Mouse (Mus musculus) intestine, embryonic 14.5 days (tissue): ENCODE measurements at regions not wholly inside any gene's neighbourhood (a gene's known extent, or its start where the extent isn't known, plus 50 kb on each side); places are given as distances from the start of the nearest gene placed in this dataset.

ENCODE experiments used
- ATAC-seq: fragments of 200-750 bp; cut with Nextera tagmentation; replicated peaks from 2 replicates; pipeline ENCODE4 v1.8.0; 2017; ENCODE audit warnings: low read depth, moderate number of reproducible peaks, moderate TSS enrichment, moderate library complexity; ENCODE audit not compliant: low FRiP score, low TSS enrichment
- DNase-seq: peaks from one replicate; pipeline ENCODE4 v3.0.0-alpha.2; 2018; ENCODE audit warnings: low spot score
- H3K27ac ChIP-seq: fragments of 300-500 bp; sonication (generic); 2 replicates; pipeline ENCODE4 v1.5.1; 2014; ENCODE audit warnings: low read depth, mild to moderate bottlenecking, control low read depth
- H3K27me3 ChIP-seq: fragments of 300-500 bp; sonication (generic); replicated peaks from 2 replicates; pipeline ENCODE4 v1.6.1; 2014; ENCODE audit warnings: low read length, control low read depth; ENCODE audit not compliant: control insufficient read depth, insufficient read depth
- H3K36me3 ChIP-seq: fragments of 300-500 bp; sonication (generic); 2 replicates; pipeline ENCODE4 v1.6.1; 2014; ENCODE audit warnings: low read length, control low read depth; ENCODE audit not compliant: control insufficient read depth, insufficient read depth
- H3K4me1 ChIP-seq: fragments of 300-500 bp; sonication (generic); replicated peaks from 2 replicates; pipeline ENCODE4 v1.6.1; 2014; ENCODE audit warnings: low read length, control low read depth, mixed read lengths; ENCODE audit not compliant: control insufficient read depth, insufficient read depth
- H3K4me2 ChIP-seq: fragments of 300-500 bp; sonication (generic); 2 replicates; pipeline ENCODE4 v1.6.1; 2014; ENCODE audit warnings: low read length
- H3K4me3 ChIP-seq: fragments of 300-500 bp; sonication (generic); 2 replicates; pipeline ENCODE4 v1.5.1; 2014; ENCODE audit warnings: low read depth, low read length, control low read depth, mixed read lengths
- H3K9ac ChIP-seq: fragments of 300-500 bp; sonication (generic); 2 replicates; pipeline ENCODE4 v1.6.1; 2014; ENCODE audit warnings: mild to moderate bottlenecking, low read length
- H3K9me3 ChIP-seq: fragments of 300-500 bp; sonication (generic); 2 replicates; pipeline ENCODE4 v1.6.1; 2016; ENCODE audit warnings: low read length, control low read depth; ENCODE audit not compliant: control insufficient read depth
- WGBS: fragments of 180-500 bp; shearing (Covaris S2); extraction: QIAGEN DNeasy Blood & Tissue Kit; methylation state at CpG from one replicate; pipeline ENCODE4 v1.1.7; 2014; 5-methylcytosine and 5-hydroxymethylcytosine counted together

DNA sequence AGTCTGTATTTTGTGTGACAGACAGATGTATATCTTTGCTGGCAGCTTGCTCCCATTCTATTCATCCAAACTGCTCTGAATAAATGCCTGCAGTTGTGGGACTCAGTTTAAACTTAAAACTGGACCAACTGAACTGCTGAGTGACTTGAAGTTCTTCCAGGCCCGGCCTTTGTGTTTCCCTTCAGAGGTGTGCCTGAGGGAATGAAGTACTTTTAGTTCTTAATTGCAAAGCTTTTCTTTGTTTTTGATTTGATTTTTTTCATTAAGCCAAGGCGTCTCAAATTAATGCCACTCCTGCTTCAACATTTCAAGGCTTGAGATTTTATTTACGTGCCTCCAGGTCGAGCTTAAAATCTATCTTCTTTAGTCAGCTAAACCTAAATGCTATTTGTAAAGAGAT lies 446.4 kb downstream of the Btbd3 start:
- Histone ChIP-seq H3K36me3 (no peaks in the 10 kb centered on the region), H3K27ac (no peak overlapping the region), H3K4me2 (no peak overlapping the region), H3K9ac (no peak overlapping the region), H3K9me3 (no peaks in the 10 kb centered on the region), H3K4me3 (no peak overlapping the region), H3K27me3 (no peaks in the 10 kb centered on the region), H3K4me1 (no peaks in the 10 kb centered on the region)
- WGBS = 75% methylated on average over 4 of the region's 4 CpGs
- DNase-seq = no peak
- ATAC-seq = no peak

DNA sequence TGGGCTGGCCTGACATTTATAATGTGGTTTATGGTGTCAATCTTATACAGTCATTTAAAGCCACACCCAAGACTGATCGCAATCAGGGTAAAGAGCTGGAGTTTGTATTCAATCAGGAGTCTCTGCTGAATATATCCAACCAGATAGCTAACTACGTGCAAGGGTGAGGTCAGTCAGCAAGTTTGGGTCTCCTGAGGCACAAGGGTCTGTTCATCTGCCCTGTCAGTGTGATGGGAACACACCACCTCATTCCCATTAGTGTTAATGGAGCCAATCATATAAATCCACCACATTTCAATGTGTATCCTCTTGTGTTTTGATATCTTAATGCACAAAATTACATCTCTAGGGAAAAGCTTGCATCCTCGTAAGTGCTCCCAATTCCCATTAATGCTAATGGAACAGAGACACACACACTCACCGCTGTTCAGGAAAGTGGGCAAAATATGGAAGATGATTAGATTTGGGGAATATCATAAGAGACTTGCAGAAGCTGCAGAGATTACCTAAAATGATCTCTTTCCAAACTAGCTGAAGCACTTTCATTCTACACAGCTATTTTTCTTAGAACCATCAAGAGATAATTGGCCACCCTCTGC lies 447.7 kb downstream of the Btbd3 start:
- Histone ChIP-seq H3K9ac (no peak overlapping the region), H3K4me3 (no peak overlapping the region), H3K36me3 (no peaks in the 10 kb centered on the region), H3K4me2 (no peak overlapping the region), H3K27ac (no peak overlapping the region), H3K27me3 (no peaks in the 10 kb centered on the region), H3K4me1 (no peaks in the 10 kb centered on the region), H3K9me3 (no peaks in the 10 kb centered on the region)
- WGBS = 80% methylated on average over 4 of the region's 4 CpGs
- ATAC-seq = no peak
- DNase-seq = no peak

DNA sequence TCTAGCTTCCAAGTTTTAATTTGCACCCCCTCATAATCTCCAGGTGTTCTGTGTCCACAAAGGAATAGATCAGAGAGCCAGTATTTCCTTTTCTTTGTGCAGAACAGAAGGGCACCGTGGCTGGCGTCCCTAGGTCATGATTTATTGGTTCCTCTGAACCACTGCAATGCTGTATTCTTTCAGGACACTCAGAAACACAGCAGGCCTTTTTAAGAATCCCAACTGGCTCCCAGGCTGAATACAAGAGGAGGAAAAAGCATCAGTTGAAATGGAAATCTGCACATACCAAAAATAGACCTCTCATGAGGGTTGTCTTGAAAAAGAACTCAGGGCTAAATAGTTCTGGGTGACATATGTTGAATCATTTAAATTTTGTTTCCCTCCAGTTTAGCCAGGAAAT lies 452.4 kb downstream of the Btbd3 start:
- Histone ChIP-seq H3K9ac (no peak overlapping the region), H3K9me3 (no peaks in the 10 kb centered on the region), H3K27ac (no peak overlapping the region), H3K4me3 (no peak overlapping the region), H3K4me2 (no peak overlapping the region), H3K4me1 (no peaks in the 10 kb centered on the region), H3K27me3 (no peaks in the 10 kb centered on the region), H3K36me3 (no peaks in the 10 kb centered on the region)
- ATAC-seq = no peak
- no peak for DNase-seq
- 26% methylated on average over 2 of the region's 2 CpGs for WGBS

DNA sequence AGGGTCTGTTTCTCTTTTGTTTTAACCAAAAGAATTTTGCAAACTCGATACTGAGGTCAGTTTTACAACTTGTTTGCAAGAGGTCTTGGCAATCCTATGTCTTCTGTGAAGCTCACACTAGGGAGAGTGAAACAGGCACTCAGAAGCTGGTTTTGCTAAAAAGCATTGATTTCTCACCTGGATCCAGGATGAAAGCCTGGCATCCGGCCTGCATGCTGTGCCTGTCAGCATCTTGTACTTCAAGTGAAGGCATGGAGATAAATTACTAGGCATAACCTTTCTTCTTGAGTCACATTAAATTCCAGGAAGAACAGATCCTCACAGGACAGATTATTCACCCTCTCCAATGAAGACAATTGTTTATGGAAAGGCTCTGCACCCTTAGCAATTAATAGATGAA lies 477.5 kb downstream of the Btbd3 start:
- 33% methylated on average over 2 of the region's 2 CpGs for WGBS
- ATAC-seq (no peak), DNase-seq (no peak)

DNA sequence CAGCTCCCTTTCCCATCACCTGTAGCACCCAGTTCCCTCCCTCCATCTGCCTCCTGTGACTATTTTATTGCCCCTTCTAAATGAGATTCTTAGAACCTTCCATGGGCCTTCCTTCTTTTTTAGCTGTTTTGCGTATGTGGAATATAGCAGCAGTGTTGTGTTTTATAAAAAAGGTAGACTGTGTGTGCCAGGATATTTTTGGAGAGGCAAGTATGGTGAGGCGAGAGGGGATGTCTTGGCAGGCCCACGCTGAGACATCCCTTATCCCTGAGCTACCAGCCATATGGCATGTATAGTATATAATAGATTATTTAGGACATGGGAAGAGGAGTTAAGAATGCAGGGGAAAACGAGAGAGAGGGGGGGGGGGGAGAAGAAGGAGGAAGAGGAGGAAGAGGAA lies 488.4 kb downstream of the Btbd3 start:
- H3K9me3 ChIP-seq = no peaks in the 10 kb centered on the region
- H3K4me1 ChIP-seq = no peaks in the 10 kb centered on the region
- no peak overlapping the region for H3K9ac ChIP-seq
- no peak overlapping the region for H3K27ac ChIP-seq
- DNase-seq (no peak), ATAC-seq (no peak)
- no peaks in the 10 kb centered on the region for H3K27me3 ChIP-seq
- H3K36me3 ChIP-seq = no peaks in the 10 kb centered on the region
- WGBS = 76% methylated on average over 4 of the region's 4 CpGs
- no peak overlapping the region for H3K4me2 ChIP-seq
- H3K4me3 ChIP-seq = no peak overlapping the region

More for the DNA sequence above, 477.5 kb downstream of the Btbd3 start:
- no peaks in the 10 kb centered on the region for H3K27me3 ChIP-seq
- H3K9me3 ChIP-seq = no peaks in the 10 kb centered on the region
- H3K9ac ChIP-seq = no peak overlapping the region
- H3K4me1 ChIP-seq = no peaks in the 10 kb centered on the region
- H3K4me3 ChIP-seq = no peak overlapping the region
- no peak overlapping the region for H3K4me2 ChIP-seq
- H3K27ac ChIP-seq = no peak overlapping the region
- no peaks in the 10 kb centered on the region for H3K36me3 ChIP-seq

DNA sequence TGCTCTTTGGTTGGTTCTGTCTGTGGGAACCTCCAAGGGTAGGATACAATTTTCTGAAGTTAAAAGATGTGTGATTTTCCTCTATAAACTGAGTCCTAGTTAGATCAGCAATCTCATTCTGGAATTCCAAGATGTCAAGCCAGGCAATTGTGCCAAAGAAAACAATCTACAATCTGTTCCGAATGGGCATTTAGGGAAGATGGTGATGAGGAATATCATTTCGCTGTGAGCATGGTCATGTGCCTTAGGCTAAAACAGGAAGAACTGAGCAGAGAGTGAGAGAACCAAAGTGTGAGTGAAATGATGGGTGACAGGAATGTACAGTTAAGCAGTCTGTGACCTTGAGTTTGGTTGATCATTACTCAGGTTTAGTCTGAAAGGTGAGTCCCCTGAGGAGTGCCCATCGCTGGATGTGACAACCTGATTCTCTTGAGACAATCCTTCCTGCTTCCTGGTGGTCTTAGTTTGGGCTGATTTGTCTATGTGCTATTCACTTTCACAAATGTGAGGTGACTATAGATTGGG lies 504.1 kb downstream of the Btbd3 start:
- no peak for DNase-seq
- Histone ChIP-seq H3K9me3 (no peaks in the 10 kb centered on the region), H3K36me3 (no peaks in the 10 kb centered on the region), H3K4me2 (no peak overlapping the region), H3K27ac (no peak overlapping the region), H3K9ac (no peak overlapping the region), H3K4me1 (no peaks in the 10 kb centered on the region), H3K4me3 (no peak overlapping the region), H3K27me3 (no peaks in the 10 kb centered on the region)
- 83% methylated on average over 3 of the region's 3 CpGs for WGBS
- no peak for ATAC-seq

DNA sequence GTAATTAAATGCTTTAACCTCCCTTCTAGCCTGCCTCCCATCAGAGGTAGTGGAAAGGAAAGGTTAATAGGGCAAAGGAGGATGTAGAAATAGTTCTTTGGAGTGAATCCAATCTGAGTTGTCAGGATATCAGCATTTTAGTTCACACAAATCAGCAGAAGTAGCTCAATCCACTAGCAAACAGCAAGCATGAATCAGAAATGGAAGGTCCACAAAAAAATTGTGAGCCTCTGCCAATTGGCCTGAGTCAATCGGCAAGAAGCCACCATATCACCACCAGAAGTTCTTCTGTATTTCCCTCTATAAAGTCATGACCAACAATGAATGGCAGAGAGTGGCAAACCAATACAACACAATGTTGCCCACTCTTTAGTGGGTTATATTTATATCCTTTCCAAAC lies 505.0 kb downstream of the Btbd3 start:
- Histone ChIP-seq H3K9me3 (no peaks in the 10 kb centered on the region), H3K36me3 (no peaks in the 10 kb centered on the region), H3K4me2 (no peak overlapping the region), H3K4me3 (no peak overlapping the region), H3K4me1 (no peaks in the 10 kb centered on the region), H3K27me3 (no peaks in the 10 kb centered on the region), H3K27ac (no peak overlapping the region), H3K9ac (no peak overlapping the region)
- WGBS = 96% methylated on average over 1 of the region's 1 CpGs
- DNase-seq (no peak), ATAC-seq (no peak)

DNA sequence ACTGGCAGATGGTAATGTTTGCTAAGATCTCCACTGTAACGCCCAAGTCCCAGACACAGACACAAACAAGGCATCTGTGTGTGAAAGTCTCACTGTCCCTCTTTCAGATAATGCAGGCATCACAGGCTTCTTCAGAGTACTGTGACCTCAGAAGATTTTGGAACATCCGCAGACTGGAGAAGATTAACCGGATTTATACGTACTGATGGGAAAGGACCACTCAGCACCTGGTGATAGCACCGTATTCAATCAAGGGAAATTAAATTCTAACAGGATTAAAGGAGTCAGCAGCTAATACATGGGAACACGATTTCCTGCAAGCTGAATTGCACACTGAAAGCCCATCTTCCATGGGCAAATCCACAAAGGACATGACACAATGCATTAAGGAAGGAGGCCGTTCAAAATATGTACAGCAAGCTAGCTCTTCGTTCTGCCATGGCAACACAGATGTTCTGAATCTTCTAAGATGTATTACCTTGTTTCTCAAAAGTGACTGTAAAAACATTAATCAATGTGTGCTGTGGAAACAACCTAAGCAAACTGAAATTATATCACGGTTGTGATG lies 510.0 kb downstream of the Btbd3 start:
- Histone ChIP-seq H3K9me3 (no peaks in the 10 kb centered on the region), H3K36me3 (no peaks in the 10 kb centered on the region), H3K4me1 (no peaks in the 10 kb centered on the region), H3K4me3 (no peak overlapping the region), H3K9ac (no peak overlapping the region), H3K27ac (no peak overlapping the region), H3K27me3 (no peaks in the 10 kb centered on the region), H3K4me2 (no peak overlapping the region)
- ATAC-seq (no peak), DNase-seq (no peak)
- WGBS = 68% methylated on average over 9 of the region's 9 CpGs

DNA sequence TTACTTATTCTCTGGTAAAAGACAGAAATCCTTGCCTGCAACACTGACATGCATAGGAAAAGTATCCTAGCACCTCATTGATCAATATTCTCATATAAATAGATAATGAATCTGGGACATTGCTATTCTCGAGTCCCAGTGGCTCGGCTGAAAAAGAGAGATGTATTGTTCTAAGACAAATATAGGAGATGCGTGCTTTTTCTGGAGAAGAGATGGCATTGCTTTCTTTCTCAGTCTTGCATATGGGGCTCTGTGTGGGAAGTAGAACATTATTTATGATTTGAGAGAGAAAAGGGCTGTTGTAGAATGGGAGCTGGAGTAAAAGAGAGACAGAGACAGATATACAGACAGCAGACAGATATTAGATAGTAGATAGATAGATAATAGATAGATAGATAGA lies 527.4 kb downstream of the Btbd3 start:
- Histone ChIP-seq H3K4me2 (no peak overlapping the region), H3K27me3 (no peaks in the 10 kb centered on the region), H3K9ac (no peak overlapping the region), H3K36me3 (no peaks in the 10 kb centered on the region), H3K4me1 (no peaks in the 10 kb centered on the region), H3K27ac (no peak overlapping the region), H3K4me3 (no peak overlapping the region), H3K9me3 (no peaks in the 10 kb centered on the region)
- DNase-seq (no peak), ATAC-seq (no peak)
- WGBS = 77% methylated on average over 3 of the region's 3 CpGs
